Comparison of ENCODE assay signal across 17 mouse cellular contexts in the genomic region with DNA sequence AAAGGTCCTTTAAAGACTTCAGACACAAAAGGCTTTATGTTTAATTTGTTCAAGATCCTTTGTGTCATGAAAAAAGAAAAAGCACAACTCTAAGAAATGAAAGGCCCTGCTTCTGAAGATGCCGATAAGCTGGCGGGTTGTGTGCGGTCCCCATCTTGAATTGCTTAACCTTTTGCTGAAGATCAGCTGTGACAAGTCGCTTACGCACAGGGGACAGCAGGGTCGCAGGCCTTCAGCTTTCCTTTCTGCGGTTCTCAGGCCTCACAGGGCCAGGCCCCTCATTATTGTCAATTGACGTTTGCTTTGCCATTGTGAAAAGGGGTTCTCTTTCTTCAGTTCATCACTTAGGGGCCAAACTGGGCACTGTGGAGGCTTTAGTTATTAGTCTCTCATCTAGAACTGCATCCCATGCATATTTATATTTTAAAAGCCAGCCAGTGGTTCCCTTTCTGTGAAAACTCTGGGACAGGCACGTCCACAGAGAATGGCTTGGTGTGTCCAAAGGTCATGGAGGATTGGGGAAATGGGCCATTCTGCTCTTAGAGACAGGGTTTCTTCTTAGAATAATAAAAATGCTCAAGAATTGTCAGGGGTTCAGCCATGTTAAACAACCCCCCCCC.
"Had no signal": no experiment of that assay in that cellular context is flagged by ENCODE, and none has a peak within 500 bp of the region (broad histone marks: within the 10 kb centered on the region; RNA-seq: fewer than 3 reads in every experiment).

No protein-coding gene starts in this region.

- H3K9ac ChIP-seq: limb, embryonic 12.5 days; liver, embryonic 13.5 days; liver, postnatal 0 days; lung, embryonic 15.5 days; neural tube, embryonic 12.5 days had no signal

- H3K36me3 ChIP-seq: lung, embryonic 15.5 days had no signal

- H3K27me3 ChIP-seq: limb, embryonic 12.5 days; liver, embryonic 13.5 days; lung, embryonic 15.5 days; megakaryocyte, embryonic 14.5 days; neural tube, embryonic 12.5 days had no signal

- H3K4me1 ChIP-seq: limb, embryonic 12.5 days; lung, embryonic 15.5 days had no signal

- H3K4me2 ChIP-seq: limb, embryonic 12.5 days; liver, embryonic 13.5 days; lung, embryonic 15.5 days; neural tube, embryonic 12.5 days had no signal

- ATAC-seq: liver, postnatal 0 days had no signal

- H3K4me3 ChIP-seq: limb, embryonic 12.5 days; liver, embryonic 13.5 days; lung, embryonic 15.5 days; megakaryocyte, embryonic 14.5 days; myocyte; neural tube, embryonic 12.5 days had no signal

- H3K27ac ChIP-seq: limb, embryonic 12.5 days; liver, embryonic 13.5 days; lung, embryonic 15.5 days; macrophage; neural tube, embryonic 12.5 days had no signal

- H3K9me3 ChIP-seq: limb, embryonic 12.5 days; liver, embryonic 13.5 days; lung, embryonic 15.5 days; megakaryocyte, embryonic 14.5 days; neural tube, embryonic 12.5 days had no signal

- DNase-seq: kidney, adult 8-10 months; kidney, postnatal 25 days; layer of hippocampus, adult 9-11 months; layer of hippocampus, postnatal 36 days; liver; liver, embryonic 13.5 days; liver, postnatal 0 days; lung, postnatal 14 days; right cerebral cortex, adult 18-20 months; right cerebral cortex, postnatal 25 days; thymus, postnatal 36 days had no signal
